Mouse (Mus musculus) testis, adult 2 months (tissue): ENCODE data around the gene Tm6sf2.

Source experiments
- CTCF ChIP-seq: fragments of 200-500 bp; IDR thresholded peaks from 2 replicates; pipeline ENCODE4 v1.5.1; 2012; ENCODE audit warnings: low read depth, mild to moderate bottlenecking, inconsistent platforms, low read length, moderate library complexity; ENCODE audit not compliant: control insufficient read depth, insufficient read depth, insufficient replicate concordance
- POLR2A ChIP-seq: fragments of 200-500 bp; IDR thresholded peaks from 2 replicates; pipeline ENCODE4 v1.6.1; 2012; ENCODE audit warnings: low read depth, mild to moderate bottlenecking, inconsistent platforms, low read length, moderate library complexity; ENCODE audit not compliant: control insufficient read depth

- TF ChIP-seq POLR2A (no peak), CTCF (no peak)
Measured at GRCm38 (mm10) chr8:70089296-70089960, 16.7 kb downstream of the Tm6sf2 start.
